Mouse (Mus musculus): ENCODE measurements around the gene Olfr1173.

Olfr1173 gene

DNA sequence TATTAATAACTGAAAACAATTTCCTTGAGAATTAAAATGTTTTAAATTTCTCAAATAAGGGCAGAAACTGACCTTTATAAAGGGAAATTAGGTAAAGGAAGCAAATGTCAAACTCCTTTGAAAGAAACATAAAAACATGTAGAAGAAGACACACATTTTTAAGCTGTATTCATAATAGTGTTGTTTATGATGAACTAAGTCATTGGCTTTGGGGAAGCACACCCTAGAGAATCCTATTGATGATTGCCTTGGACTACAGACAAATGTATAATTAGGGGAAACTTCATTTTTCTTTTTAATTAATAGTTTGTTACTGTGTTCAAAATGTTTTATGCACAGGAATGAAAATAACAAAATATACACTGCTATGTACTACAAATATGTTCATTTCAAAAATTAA lies at the start of gene Olfr1173:
Gene Olfr1173 (minus strand): TSS at position 101 of the 400 bp plus-strand sequence.
- no peak for DNase-seq (ENCODE audit: low spot score)

DNA sequence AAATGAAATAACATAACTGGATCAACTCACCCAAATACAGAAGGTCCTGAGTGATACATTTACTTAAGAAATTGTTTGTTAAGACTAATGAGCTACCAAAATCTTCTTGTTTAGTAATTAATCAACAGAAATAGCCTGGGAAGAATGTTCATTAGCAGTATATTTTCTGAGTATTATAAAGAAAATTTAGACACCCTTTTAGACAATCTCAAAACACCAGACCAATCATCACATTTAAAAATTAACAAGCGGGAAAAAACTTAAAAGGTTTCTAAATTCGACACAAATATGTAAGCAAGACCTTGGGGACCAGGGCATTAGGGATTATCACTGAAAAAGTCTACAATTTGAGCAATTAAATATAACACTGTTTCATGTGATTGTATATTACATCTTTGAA lies 47.4 kb upstream of the Olfr1173 start, which contains the start of gene Olfr1175-ps:
Gene Olfr1175-ps (minus strand): TSS at position 101 of the 400 bp plus-strand sequence.
- no peak for DNase-seq (ENCODE audit: low spot score)

DNA sequence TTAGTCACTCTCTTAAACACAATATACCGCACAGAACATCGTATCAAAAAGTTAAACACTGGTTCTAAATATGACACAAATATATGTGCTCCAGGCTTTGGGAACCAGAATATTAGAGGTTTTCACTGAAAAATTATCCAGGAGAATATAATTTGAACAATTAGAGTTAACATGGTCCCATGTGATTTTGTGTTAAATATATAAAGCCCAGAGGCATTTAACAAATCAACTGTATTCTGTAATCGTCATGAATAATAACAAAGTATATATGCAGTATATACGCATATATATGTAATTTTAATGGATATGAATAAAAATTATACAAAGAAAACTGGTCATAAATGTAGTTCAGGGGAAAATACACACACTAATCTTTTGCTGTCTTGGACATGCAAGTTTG lies 35.4 kb upstream of the Olfr1173 start, which contains the start of gene Olfr1174-ps:
Gene Olfr1174-ps (minus strand): TSS at position 101 of the 400 bp plus-strand sequence.
- DNase-seq (ENCODE audit: low spot score): no peak

DNA sequence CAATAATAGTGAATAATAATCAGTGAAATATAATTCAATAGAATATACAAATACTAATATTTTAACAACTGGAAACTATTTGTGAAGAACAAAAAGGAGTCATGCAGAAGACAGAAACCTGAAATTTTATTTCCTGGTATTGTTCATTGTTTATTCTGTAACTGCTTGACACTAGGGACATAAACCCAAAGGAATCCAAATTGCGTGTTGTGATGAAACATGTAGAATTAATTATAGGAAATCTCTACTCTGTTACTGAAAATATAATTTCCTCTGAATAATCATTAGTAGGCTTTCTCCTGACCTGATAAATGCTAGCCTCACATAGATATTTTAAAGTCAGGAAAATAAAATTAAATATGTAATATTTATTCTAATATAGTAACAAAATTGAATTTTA lies 51.4 kb downstream of the Olfr1173 start, which contains the start of gene Olfr1170:
Gene Olfr1170 (minus strand): TSS at position 101 of the 400 bp plus-strand sequence.
- no peak for DNase-seq (ENCODE audit: low spot score)
